Mouse (Mus musculus) neural tube, embryonic 11.5 days (tissue): Measurements from ENCODE around the gene Rnf217. TPM values are rescaled to one million over a fixed set of nuclear protein-coding genes. Genes with fewer than 3 reads are reported as not detected.

Experiments used
- ATAC-seq: fragments of 200-750 bp; cut with Nextera tagmentation; 2 replicates; pipeline ENCODE4 v1.8.0; 2017; ENCODE audit warnings: moderate number of reproducible peaks, mild to moderate bottlenecking, moderate TSS enrichment, moderate library complexity; ENCODE audit not compliant: insufficient read depth, low FRiP score, low TSS enrichment
- DNase-seq: peaks from one replicate; pipeline ENCODE4 v3.0.0-alpha.2; 2015; ENCODE audit warnings: low spot score
- H3K27ac ChIP-seq: fragments of 300-500 bp; sonication (generic); 2 replicates; pipeline ENCODE4 v1.5.1; 2014; ENCODE audit warnings: low read depth, mild to moderate bottlenecking, low read length
- H3K27me3 ChIP-seq: fragments of 300-500 bp; sonication (generic); 2 replicates; pipeline ENCODE4 v1.6.1; 2014; ENCODE audit warnings: mild to moderate bottlenecking, low read length, mixed read lengths; ENCODE audit not compliant: control insufficient read depth, insufficient read depth
- H3K36me3 ChIP-seq: fragments of 300-500 bp; sonication (generic); 2 replicates; pipeline ENCODE4 v1.6.1; 2014; ENCODE audit warnings: mild to moderate bottlenecking, low read length, moderate library complexity, mixed read lengths; ENCODE audit not compliant: control insufficient read depth, insufficient read depth
- H3K4me1 ChIP-seq: fragments of 300-500 bp; sonication (generic); 2 replicates; pipeline ENCODE4 v1.6.1; 2014; ENCODE audit warnings: low read length, mixed read lengths; ENCODE audit not compliant: control insufficient read depth, insufficient read depth
- H3K4me2 ChIP-seq: fragments of 300-500 bp; sonication (generic); 2 replicates; pipeline ENCODE4 v1.6.1; 2014; ENCODE audit warnings: low read depth, mild to moderate bottlenecking, moderate library complexity
- H3K4me3 ChIP-seq: fragments of 300-500 bp; sonication (generic); 2 replicates; pipeline ENCODE4 v1.5.1; 2014; ENCODE audit warnings: low read depth, low read length
- H3K9ac ChIP-seq: fragments of 300-500 bp; sonication (generic); 2 replicates; pipeline ENCODE4 v1.6.1; 2014; ENCODE audit warnings: mild to moderate bottlenecking, low read length
- H3K9me3 ChIP-seq: fragments of 300-500 bp; sonication (generic); 2 replicates; pipeline ENCODE4 v1.6.1; 2016; ENCODE audit warnings: low read length; ENCODE audit not compliant: control insufficient read depth
- WGBS: fragments of 180-500 bp; shearing (Covaris S2); extraction: QIAGEN DNeasy Blood & Tissue Kit; methylation state at CpG from one replicate; pipeline ENCODE4 v1.1.7; 2014; 5-methylcytosine and 5-hydroxymethylcytosine counted together
- polyA plus RNA-seq: library from polyadenylated mRNA; unstranded; fragments of >200 nt; fragmentation: Nextera tagmentation; extraction: Ambion mirVana; gene quantifications from 2 replicates; pipeline ENCODE4 v1.2.1, GENCODE M21; 2014

The Rnf217 gene
- polyA plus RNA-seq, 1 experiment from 2014 or later = 2.4 TPM

- DNase-seq (no peak), ATAC-seq (no peak)
- no peak overlapping the region for H3K27ac ChIP-seq
These were observed 112.1 kb downstream of the Rnf217 start for GRCm38 (mm10) chr10:31496931-31497330.

GRCm38 (mm10) chr10:31495826-31496225, 113.2 kb downstream of the Rnf217 start:
- H3K27ac ChIP-seq = no peak overlapping the region
- no peak for DNase-seq
- WGBS = 89% methylated on average over 3 of the region's 3 CpGs
- no peak overlapping the region for H3K9ac ChIP-seq
- no peaks in the 10 kb centered on the region for H3K9me3 ChIP-seq
- no peaks in the 10 kb centered on the region for H3K27me3 ChIP-seq
- no peaks in the 10 kb centered on the region for H3K36me3 ChIP-seq
- no peaks in the 10 kb centered on the region for H3K4me1 ChIP-seq
- ATAC-seq = no peak
- H3K4me2 ChIP-seq = no peak overlapping the region
- H3K4me3 ChIP-seq = no peak overlapping the region

More at GRCm38 (mm10) chr10:31496931-31497330, 112.1 kb downstream of the Rnf217 start:
- H3K4me1 ChIP-seq = no peaks in the 10 kb centered on the region
- H3K4me2 ChIP-seq = no peak overlapping the region
- H3K9me3 ChIP-seq = no peaks in the 10 kb centered on the region
- no peaks in the 10 kb centered on the region for H3K36me3 ChIP-seq
- no peak overlapping the region for H3K4me3 ChIP-seq
- no peak overlapping the region for H3K9ac ChIP-seq
- whole genome bisulfite sequencing = 92% methylated on average over 2 of the region's 2 CpGs
- H3K27me3 ChIP-seq = no peaks in the 10 kb centered on the region

GRCm38 (mm10) chr10:31494296-31494695, 114.7 kb downstream of the Rnf217 start:
- WGBS = 90% methylated on average over 1 of the region's 1 CpGs
- Histone ChIP-seq H3K9me3 (no peaks in the 10 kb centered on the region), H3K27me3 (no peaks in the 10 kb centered on the region), H3K36me3 (no peaks in the 10 kb centered on the region), H3K4me3 (no peak overlapping the region), H3K9ac (no peak overlapping the region), H3K4me1 (no peaks in the 10 kb centered on the region), H3K27ac (no peak overlapping the region), H3K4me2 (no peak overlapping the region)
- ATAC-seq (no peak), DNase-seq (no peak)

- Histone ChIP-seq H3K9me3 (no peaks in the 10 kb centered on the region), H3K27me3 (no peaks in the 10 kb centered on the region), H3K4me3 (no peak overlapping the region), H3K36me3 (no peaks in the 10 kb centered on the region), H3K4me1 (no peaks in the 10 kb centered on the region), H3K27ac (no peak overlapping the region), H3K4me2 (no peak overlapping the region), H3K9ac (no peak overlapping the region)
- DNase-seq (no peak), ATAC-seq (no peak)
- WGBS = 62% methylated on average over 10 of the region's 10 CpGs
These were observed 141.7 kb downstream of the Rnf217 start for GRCm38 (mm10) chr10:31467043-31467898.

- Histone ChIP-seq H3K27me3 (no peaks in the 10 kb centered on the region), H3K4me1 (no peaks in the 10 kb centered on the region), H3K27ac (no peak overlapping the region), H3K4me3 (no peak overlapping the region), H3K9me3 (no peaks in the 10 kb centered on the region), H3K9ac (no peak overlapping the region), H3K36me3 (no peaks in the 10 kb centered on the region), H3K4me2 (no peak overlapping the region)
- DNase-seq = no peak
- ATAC-seq = no peak
- WGBS = 91% methylated on average over 6 of the region's 6 CpGs
These were observed 143.0 kb downstream of the Rnf217 start for GRCm38 (mm10) chr10:31465840-31466541.

GRCm38 (mm10) chr10:31465424-31465823, 143.6 kb downstream of the Rnf217 start:
- no peaks in the 10 kb centered on the region for H3K4me1 ChIP-seq
- H3K9me3 ChIP-seq = no peaks in the 10 kb centered on the region
- 88% methylated on average over 4 of the region's 4 CpGs for WGBS
- no peaks in the 10 kb centered on the region for H3K27me3 ChIP-seq
- H3K4me2 ChIP-seq = no peak overlapping the region
- ATAC-seq (no peak), DNase-seq (no peak)
- H3K27ac ChIP-seq = no peak overlapping the region
- H3K36me3 ChIP-seq = no peaks in the 10 kb centered on the region
- H3K9ac ChIP-seq = no peak overlapping the region
- no peak overlapping the region for H3K4me3 ChIP-seq

GRCm38 (mm10) chr10:31463044-31463443, 145.9 kb downstream of the Rnf217 start:
- H3K4me2 ChIP-seq = no peak overlapping the region
- H3K9me3 ChIP-seq = no peaks in the 10 kb centered on the region
- DNase-seq (no peak), ATAC-seq (no peak)
- H3K4me3 ChIP-seq = no peak overlapping the region
- no peak overlapping the region for H3K27ac ChIP-seq
- H3K36me3 ChIP-seq = no peaks in the 10 kb centered on the region
- no peaks in the 10 kb centered on the region for H3K27me3 ChIP-seq
- 98% methylated on average over 2 of the region's 2 CpGs for WGBS
- H3K9ac ChIP-seq = no peak overlapping the region
- H3K4me1 ChIP-seq = no peaks in the 10 kb centered on the region

- no peaks in the 10 kb centered on the region for H3K36me3 ChIP-seq
- DNase-seq (no peak), ATAC-seq (no peak)
- H3K27me3 ChIP-seq = no peaks in the 10 kb centered on the region
- no peak overlapping the region for H3K27ac ChIP-seq
- H3K9me3 ChIP-seq = no peaks in the 10 kb centered on the region
- no peaks in the 10 kb centered on the region for H3K4me1 ChIP-seq
- H3K9ac ChIP-seq = no peak overlapping the region
- H3K4me3 ChIP-seq = no peak overlapping the region
- H3K4me2 ChIP-seq = no peak overlapping the region
- WGBS = 47% methylated on average over 1 of the region's 1 CpGs
These were observed 152.2 kb downstream of the Rnf217 start for GRCm38 (mm10) chr10:31456806-31457205.

- H3K9ac ChIP-seq = no peak overlapping the region
- H3K27me3 ChIP-seq = no peaks in the 10 kb centered on the region
- 73% methylated on average over 1 of the region's 1 CpGs for WGBS
- DNase-seq (no peak), ATAC-seq (no peak)
- H3K9me3 ChIP-seq = no peaks in the 10 kb centered on the region
- no peak overlapping the region for H3K4me2 ChIP-seq
- no peak overlapping the region for H3K4me3 ChIP-seq
- H3K36me3 ChIP-seq = no peaks in the 10 kb centered on the region; the same call in 1 of the 2 replicates
- no peak overlapping the region for H3K27ac ChIP-seq
- H3K4me1 ChIP-seq = no peaks in the 10 kb centered on the region
These were observed 161.9 kb downstream of the Rnf217 start for GRCm38 (mm10) chr10:31447083-31447482.
